Mouse (Mus musculus): ENCODE measurements at regions not wholly inside any gene's neighbourhood (a gene's known extent, or its start where the extent isn't known, plus 50 kb on each side); places are given as distances from the start of the nearest gene placed in this dataset.
A peak's percentile ranks its signal among the peaks of the same experiment; 100 is the strongest.

GRCm38 (mm10) chr4:45746451-45746850 is 52.4 kb upstream of the Aldh1b1 start:
- no peak for DNase-seq (ENCODE audit: low read depth)

- no peak for DNase-seq (ENCODE audit: low read depth)
Measured at GRCm38 (mm10) chr4:45745746-45746145, 53.1 kb upstream of the Aldh1b1 start.

- DNase-seq (ENCODE audit: low read depth), result no peak
Measured at GRCm38 (mm10) chr4:45744849-45745407, 53.9 kb upstream of the Aldh1b1 start.

- no peak for DNase-seq (ENCODE audit: low read depth)
Measured at GRCm38 (mm10) chr4:45740779-45741365, 58.0 kb upstream of the Aldh1b1 start.

- DNase-seq (ENCODE audit: low read depth), result no peak
Measured at GRCm38 (mm10) chr4:45740319-45740718, 58.5 kb upstream of the Aldh1b1 start.

GRCm38 (mm10) chr4:45739696-45740095 is 59.1 kb upstream of the Aldh1b1 start:
- no peak for DNase-seq (ENCODE audit: low read depth)

- DNase-seq (ENCODE audit: low read depth), result no peak
Measured at GRCm38 (mm10) chr4:45739168-45739567, 59.7 kb upstream of the Aldh1b1 start.

GRCm38 (mm10) chr4:45738746-45739145 is 60.1 kb upstream of the Aldh1b1 start:
- DNase-seq (ENCODE audit: low read depth), result no peak

GRCm38 (mm10) chr4:45736215-45736815 is 62.5 kb upstream of the Aldh1b1 start:
- no peak for DNase-seq (ENCODE audit: low read depth)

GRCm38 (mm10) chr4:45734011-45734410 is 64.8 kb upstream of the Aldh1b1 start:
- no peak for DNase-seq (ENCODE audit: low read depth)

GRCm38 (mm10) chr4:45730862-45731831 is 67.7 kb upstream of the Aldh1b1 start:
- DNase-seq (ENCODE audit: low read depth), result no peak

GRCm38 (mm10) chr4:45729801-45730200 is 69.0 kb upstream of the Aldh1b1 start:
- no peak for DNase-seq (ENCODE audit: low read depth)

- no peak for DNase-seq (ENCODE audit: low read depth)
Measured at GRCm38 (mm10) chr4:45728825-45729224, 70.0 kb upstream of the Aldh1b1 start.

- DNase-seq (ENCODE audit: low read depth), result no peak
Measured at GRCm38 (mm10) chr4:45727915-45728314, 70.9 kb upstream of the Aldh1b1 start.

- no peak for DNase-seq (ENCODE audit: low read depth)
Measured at GRCm38 (mm10) chr4:45727474-45727873, 71.3 kb upstream of the Aldh1b1 start.

- no peak for DNase-seq (ENCODE audit: low read depth)
Measured at GRCm38 (mm10) chr4:45726783-45727182, 72.0 kb upstream of the Aldh1b1 start.

- DNase-seq (ENCODE audit: low read depth), result no peak
Measured at GRCm38 (mm10) chr4:45725055-45725910, 73.5 kb upstream of the Aldh1b1 start.

- DNase-seq (ENCODE audit: low read depth), result no peak
Measured at GRCm38 (mm10) chr4:45720352-45720751, 78.5 kb upstream of the Aldh1b1 start.

- DNase-seq (ENCODE audit: low read depth), result peak; percentile 6
Measured at GRCm38 (mm10) chr4:45719564-45719963, 79.3 kb upstream of the Aldh1b1 start.

- DNase-seq (ENCODE audit: low read depth), result no peak
Measured at GRCm38 (mm10) chr4:45715878-45716277, 82.9 kb upstream of the Aldh1b1 start.

- no peak for DNase-seq (ENCODE audit: low read depth)
Measured at GRCm38 (mm10) chr4:45713837-45714508, 84.8 kb upstream of the Aldh1b1 start.
